Mouse (Mus musculus): ENCODE data around the gene Mief1. TPM values are rescaled to one million over a fixed set of nuclear protein-coding genes. Genes with fewer than 3 reads are reported as not detected.
A peak's percentile ranks its signal among the peaks of the same experiment; 100 is the strongest.

The Mief1 gene
- total RNA-seq (2021) = 10 to 100 TPM; 19.5 to 23.2 TPM
- long read RNA-seq, experiment 1, full-length matches to known transcripts = 4 of 10 reads
- long read RNA-seq, experiment 1, partial matches to known transcripts = 0 of 10 reads
- long read RNA-seq, experiment 1, other reads (novel, unspliced or antisense) = 6 of 10 reads
- long read RNA-seq, experiment 2, full-length matches to known transcripts = 3 of 17 reads
- long read RNA-seq, experiment 2, partial matches to known transcripts = 9 of 17 reads
- long read RNA-seq, experiment 2, other reads (novel, unspliced or antisense) = 5 of 17 reads

- DNase-seq = peak; percentile 98
Observed at GRCm38 (mm10) chr15:80233733-80234509, at the start of gene Mief1. TSS of gene Mief1 (plus strand) at chr15:80234018.

GRCm38 (mm10) chr15:80188927-80189326 lies 44.9 kb upstream of the Mief1 start:
- no peak for DNase-seq

- DNase-seq = no peak
Observed at GRCm38 (mm10) chr15:80190075-80190474, 43.7 kb upstream of the Mief1 start.

GRCm38 (mm10) chr15:80191585-80192245 lies 42.1 kb upstream of the Mief1 start:
- DNase-seq = no peak

- no peak for DNase-seq
Observed at GRCm38 (mm10) chr15:80192246-80192585, 41.6 kb upstream of the Mief1 start.

GRCm38 (mm10) chr15:80192847-80193246 lies 41.0 kb upstream of the Mief1 start:
- DNase-seq = no peak

GRCm38 (mm10) chr15:80199556-80199955 lies 34.3 kb upstream of the Mief1 start:
- no peak for DNase-seq

- no peak for DNase-seq
Observed at GRCm38 (mm10) chr15:80202111-80202775, 31.6 kb upstream of the Mief1 start.

- no peak for DNase-seq
Observed at GRCm38 (mm10) chr15:80203406-80203805, 30.4 kb upstream of the Mief1 start.

GRCm38 (mm10) chr15:80206057-80206565 lies 27.7 kb upstream of the Mief1 start:
- no peak for DNase-seq

GRCm38 (mm10) chr15:80208446-80208845 lies 25.4 kb upstream of the Mief1 start:
- no peak for DNase-seq

GRCm38 (mm10) chr15:80213688-80214087 lies 20.1 kb upstream of the Mief1 start:
- DNase-seq = no peak

- no peak for DNase-seq
Observed at GRCm38 (mm10) chr15:80215716-80216479, 17.9 kb upstream of the Mief1 start.

GRCm38 (mm10) chr15:80216480-80216820 lies 17.4 kb upstream of the Mief1 start:
- DNase-seq = no peak

GRCm38 (mm10) chr15:80217476-80217875 lies 16.3 kb upstream of the Mief1 start:
- no peak for DNase-seq

- DNase-seq = no peak
Observed at GRCm38 (mm10) chr15:80219211-80219610, 14.6 kb upstream of the Mief1 start.

- DNase-seq = no peak
Observed at GRCm38 (mm10) chr15:80219705-80220657, 13.8 kb upstream of the Mief1 start.

- no peak for DNase-seq
Observed at GRCm38 (mm10) chr15:80221031-80221430, 12.8 kb upstream of the Mief1 start.

GRCm38 (mm10) chr15:80223751-80224150 lies 10.1 kb upstream of the Mief1 start:
- no peak for DNase-seq

- DNase-seq = peak; percentile 43
Observed at GRCm38 (mm10) chr15:80225208-80225607, 8.6 kb upstream of the Mief1 start.

- DNase-seq = no peak
Observed at GRCm38 (mm10) chr15:80225796-80226195, 8.0 kb upstream of the Mief1 start.
